Mouse (Mus musculus) 3134 (cell line): Measurements from ENCODE around the gene Smu1.
"Not testable (repeated sequence)": the region's sequence is repeated elsewhere in the genome, so short reads cannot be mapped to it uniquely, and the experiment has no call there.

Experiments
- DNase-seq: peaks from one replicate; pipeline ENCODE4 v3.0.0-alpha.2; 2011; ENCODE audit warnings: low spot score; ENCODE audit not compliant: insufficient read length; ENCODE audit errors: extremely low read depth

Smu1 gene

GRCm38 (mm10) chr4:40757780-40758420 lies at the start of gene Smu1:
Gene Smu1, minus strand, starts transcription at chr4:40757923.
- DNase-seq = peak; percentile 99

- DNase-seq = no peak
Measured at GRCm38 (mm10) chr4:40807382-40807781, 49.7 kb upstream of the Smu1 start.

- DNase-seq = no peak
Measured at GRCm38 (mm10) chr4:40805401-40805800, 47.7 kb upstream of the Smu1 start.

- DNase-seq = peak; percentile 18
Measured at GRCm38 (mm10) chr4:40802787-40803186, 45.1 kb upstream of the Smu1 start.

GRCm38 (mm10) chr4:40801908-40802307 lies 44.2 kb upstream of the Smu1 start:
- DNase-seq = peak; percentile 34

GRCm38 (mm10) chr4:40800873-40801272 lies 43.1 kb upstream of the Smu1 start:
- DNase-seq = no peak

GRCm38 (mm10) chr4:40798833-40799555 lies 41.3 kb upstream of the Smu1 start:
- not testable (repeated sequence) for DNase-seq

GRCm38 (mm10) chr4:40795761-40796160 lies 38.0 kb upstream of the Smu1 start:
- peak; percentile 50 for DNase-seq

GRCm38 (mm10) chr4:40794320-40794719 lies 36.6 kb upstream of the Smu1 start:
- DNase-seq = no peak

GRCm38 (mm10) chr4:40791176-40791575 lies 33.5 kb upstream of the Smu1 start:
- no peak for DNase-seq

- no peak for DNase-seq
Measured at GRCm38 (mm10) chr4:40786578-40786977, 28.9 kb upstream of the Smu1 start.

- no peak for DNase-seq
Measured at GRCm38 (mm10) chr4:40785620-40786166, 28.0 kb upstream of the Smu1 start.

- DNase-seq = peak; percentile 65
Measured at GRCm38 (mm10) chr4:40784556-40785169, 26.9 kb upstream of the Smu1 start.

- DNase-seq = no peak
Measured at GRCm38 (mm10) chr4:40783049-40783448, 25.3 kb upstream of the Smu1 start.

GRCm38 (mm10) chr4:40781797-40782495 lies 24.2 kb upstream of the Smu1 start:
- peak; percentile 55 for DNase-seq

- no peak for DNase-seq
Measured at GRCm38 (mm10) chr4:40781143-40781542, 23.4 kb upstream of the Smu1 start.

- no peak for DNase-seq
Measured at GRCm38 (mm10) chr4:40778656-40779055, 20.9 kb upstream of the Smu1 start.

GRCm38 (mm10) chr4:40777116-40777515 lies 19.4 kb upstream of the Smu1 start:
- DNase-seq = peak; percentile 47

- peak; percentile 62 for DNase-seq
Measured at GRCm38 (mm10) chr4:40776416-40776815, 18.7 kb upstream of the Smu1 start.

GRCm38 (mm10) chr4:40774279-40775259 lies 16.8 kb upstream of the Smu1 start:
- peak; percentile 60 for DNase-seq
